Mouse (Mus musculus) c-Kit-positive CD71-positive TER-119-negative erythroid progenitor cells, embryonic 14.5 days (primary cell): Measurements from ENCODE around the gene Dph2.

Source experiments
- DNase-seq: peaks from one replicate; pipeline ENCODE4 v3.0.0-alpha.2; 2013; ENCODE audit warnings: low read depth

Dph2 gene

GRCm38 (mm10) chr4:117912131-117912561, 20.3 kb upstream of the Dph2 start:
- DNase-seq: no peak

GRCm38 (mm10) chr4:117908834-117909453, 17.1 kb upstream of the Dph2 start:
- no peak for DNase-seq

GRCm38 (mm10) chr4:117906196-117906595, 14.4 kb upstream of the Dph2 start:
- DNase-seq: no peak

GRCm38 (mm10) chr4:117904761-117905160, 12.9 kb upstream of the Dph2 start:
- DNase-seq: no peak

GRCm38 (mm10) chr4:117904094-117904493, 12.3 kb upstream of the Dph2 start:
- no peak for DNase-seq

- no peak for DNase-seq
Observed at GRCm38 (mm10) chr4:117898111-117898510, 6.3 kb upstream of the Dph2 start.

- no peak for DNase-seq
Observed at GRCm38 (mm10) chr4:117896031-117896430, 4.2 kb upstream of the Dph2 start.

- DNase-seq: no peak
Observed at GRCm38 (mm10) chr4:117895339-117895738, 3.5 kb upstream of the Dph2 start.

GRCm38 (mm10) chr4:117894601-117895000, 2.8 kb upstream of the Dph2 start:
- no peak for DNase-seq

- DNase-seq: peak; percentile 71
Observed at GRCm38 (mm10) chr4:117893376-117893775, 1.5 kb upstream of the Dph2 start.

- no peak for DNase-seq
Observed at GRCm38 (mm10) chr4:117890750-117891149, 1.1 kb downstream of the Dph2 start.

- DNase-seq: no peak
Observed at GRCm38 (mm10) chr4:117890031-117890430, 1.8 kb downstream of the Dph2 start.

- no peak for DNase-seq
Observed at GRCm38 (mm10) chr4:117889471-117889870, 2.4 kb downstream of the Dph2 start.

- DNase-seq: no peak
Observed at GRCm38 (mm10) chr4:117887920-117888319, 3.9 kb downstream of the Dph2 start.

GRCm38 (mm10) chr4:117887133-117887532, 4.7 kb downstream of the Dph2 start, which contains the start of gene Atp6v0b:
Gene Atp6v0b (minus strand): TSS chr4:117887333.
- DNase-seq: peak; percentile 81

GRCm38 (mm10) chr4:117886644-117887043, 5.2 kb downstream of the Dph2 start:
- no peak for DNase-seq

GRCm38 (mm10) chr4:117885994-117886393, 5.8 kb downstream of the Dph2 start:
- DNase-seq: no peak

- DNase-seq: no peak
Observed at GRCm38 (mm10) chr4:117885093-117885492, 6.7 kb downstream of the Dph2 start.

GRCm38 (mm10) chr4:117884146-117884545, 7.7 kb downstream of the Dph2 start:
- no peak for DNase-seq

- no peak for DNase-seq
Observed at GRCm38 (mm10) chr4:117882701-117883691, 8.8 kb downstream of the Dph2 start, which contains the start of gene B4galt2. Gene B4galt2 (minus strand): TSS chr4:117883487.

GRCm38 (mm10) chr4:117878703-117879102, 13.1 kb downstream of the Dph2 start:
- no peak for DNase-seq

GRCm38 (mm10) chr4:117878301-117878700, 13.5 kb downstream of the Dph2 start:
- DNase-seq: no peak

- no peak for DNase-seq
Observed at GRCm38 (mm10) chr4:117873615-117874014, 18.2 kb downstream of the Dph2 start.
